Mouse (Mus musculus): ENCODE results near the gene Gm9903. TPM values are rescaled to one million over a fixed set of nuclear protein-coding genes. Genes with fewer than 3 reads are reported as not detected.

The Gm9903 gene
- polyA plus RNA-seq, 1 experiment from 2014 or later, result 0.83 TPM

DNA sequence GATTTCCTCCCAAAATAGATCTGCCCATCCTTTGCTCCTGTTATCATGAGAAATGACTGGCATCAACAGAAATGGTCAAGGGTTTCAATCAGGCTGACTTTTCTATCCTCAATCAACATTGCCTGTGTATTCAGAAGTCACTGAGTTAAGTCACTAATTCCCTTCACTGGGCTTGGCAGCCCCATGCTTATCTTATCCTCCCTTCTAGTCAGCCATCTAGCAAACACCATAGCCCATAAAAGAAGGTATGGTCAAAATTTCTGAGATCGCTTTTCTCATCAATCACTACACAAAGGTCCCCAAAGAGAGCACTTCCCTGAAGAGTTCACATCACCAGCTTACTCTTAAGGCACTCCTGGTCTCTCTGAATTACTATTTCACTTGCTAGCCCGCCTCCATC is 21.3 kb downstream of the Gm9903 start:
- Histone ChIP-seq H3K4me2 (peak overlapping the region; percentile 82), H3K36me3 (peaks cover 72% of the 10 kb centered on the region), H3K4me3 (peak overlapping the region; percentile 73), H3K9ac (peak overlapping the region; percentile 93), H3K9me3 (no peaks in the 10 kb centered on the region), H3K27ac (replicated peaks) (peak overlapping the region; percentile 96), H3K4me1 (peaks cover 44% of the 10 kb centered on the region), H3K27me3 (replicated peaks) (no peaks in the 10 kb centered on the region)
- ATAC-seq (ENCODE audit: extremely low read depth, insufficient number of reproducible peaks, low FRiP score, low TSS enrichment), result no peak
- WGBS, result 8% methylated on average over 2 of the region's 2 CpGs

GRCm38 (mm10) chr5:33651541-33651920 is 21.8 kb downstream of the Gm9903 start:
- peaks cover 67% of the 10 kb centered on the region for H3K36me3 ChIP-seq
- 0% methylated on average over 11 of the region's 11 CpGs for WGBS
- H3K4me3 ChIP-seq, result peak overlapping the region; percentile 73
- no peaks in the 10 kb centered on the region for H3K9me3 ChIP-seq
- no peaks in the 10 kb centered on the region for H3K27me3 ChIP-seq (replicated peaks)
- H3K9ac ChIP-seq, result peak overlapping the region; percentile 93
- H3K4me1 ChIP-seq, result peaks cover 49% of the 10 kb centered on the region
- peak overlapping the region; percentile 96 for H3K27ac ChIP-seq (replicated peaks)
- H3K4me2 ChIP-seq, result peak overlapping the region; percentile 82
- ATAC-seq (ENCODE audit: extremely low read depth, insufficient number of reproducible peaks, low FRiP score, low TSS enrichment), result no peak

DNA sequence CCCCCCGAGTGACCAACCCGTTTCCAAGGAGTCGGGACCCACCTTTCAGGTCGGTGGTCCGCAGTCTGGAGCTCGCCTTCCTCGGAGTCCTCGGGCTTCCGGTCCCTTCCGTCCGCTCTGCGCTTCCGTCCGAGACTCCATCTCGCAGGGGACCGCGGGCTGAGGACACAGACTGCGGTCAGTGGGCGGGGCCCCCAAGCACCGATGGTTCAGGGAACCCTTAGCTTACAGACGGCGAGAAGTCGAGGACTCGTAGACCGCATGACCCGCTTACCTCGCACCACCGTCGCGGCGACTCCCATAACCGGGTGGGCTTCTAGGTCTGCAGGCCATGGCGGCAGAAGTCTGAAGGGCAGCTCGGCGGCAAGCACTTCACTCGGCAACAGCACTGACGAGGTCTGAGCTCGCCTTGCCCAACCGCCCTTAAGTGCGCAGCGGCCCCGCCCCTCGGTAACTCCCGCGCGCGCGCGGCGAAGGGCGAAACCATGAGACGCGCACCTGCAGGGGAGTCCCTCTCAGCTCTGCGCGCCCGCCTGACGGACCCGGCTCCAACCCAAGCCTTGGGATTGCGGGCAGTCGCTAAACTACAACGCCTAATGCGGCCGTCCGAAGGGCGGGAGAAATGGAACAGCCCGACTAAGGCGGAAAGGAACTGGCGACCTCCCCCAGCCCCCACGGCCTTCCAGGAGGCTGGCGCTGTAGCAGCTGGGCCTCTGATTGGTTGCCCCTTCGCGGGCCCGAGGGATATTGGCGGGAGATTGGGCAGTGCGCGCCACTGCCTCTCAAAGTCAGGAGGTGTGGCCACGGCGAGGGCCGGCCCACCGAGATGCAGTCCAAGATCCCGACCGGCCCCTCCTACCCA is 22.4 kb downstream of the Gm9903 start, which contains the start of gene Slbp:
Gene Slbp (minus strand): TSS at position 654 of the 862 bp plus-strand sequence.
- Histone ChIP-seq H3K4me3 (peak within 1 kb of the TSS; percentile 73), H3K36me3 (peaks cover 61% of the 10 kb centered on the region), H3K27ac (replicated peaks) (peak within 1 kb of the TSS; percentile 96), H3K4me2 (peak within 1 kb of the TSS; percentile 82), H3K9me3 (no peaks in the 10 kb centered on the region), H3K4me1 (peaks cover 55% of the 10 kb centered on the region), H3K9ac (peak within 1 kb of the TSS; percentile 93), H3K27me3 (replicated peaks) (no peaks in the 10 kb centered on the region)
- under 1% methylated on average over 82 of the region's 82 CpGs for WGBS
- peak; percentile 94 for ATAC-seq (ENCODE audit: extremely low read depth, insufficient number of reproducible peaks, low FRiP score, low TSS enrichment)

DNA sequence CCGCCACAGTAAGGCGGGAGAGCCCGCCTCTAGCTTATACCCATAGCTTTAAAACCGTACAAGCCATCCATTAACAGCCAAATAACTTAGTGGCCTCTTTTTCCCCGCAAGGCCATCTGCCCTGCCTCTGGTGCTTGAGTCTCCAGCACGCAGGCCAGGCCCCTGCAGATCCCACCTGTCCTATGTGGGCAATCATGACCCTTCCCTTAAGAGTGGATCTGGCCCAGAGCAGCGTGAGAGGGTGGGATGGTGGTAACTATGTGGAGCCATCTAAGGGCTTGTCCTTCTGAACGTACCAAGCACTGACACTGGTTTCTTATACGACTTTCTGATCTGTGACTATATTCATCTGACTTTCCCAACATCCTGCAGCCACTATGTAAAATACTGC is 23.1 kb downstream of the Gm9903 start:
- peak overlapping the region; percentile 82 for H3K4me2 ChIP-seq
- H3K36me3 ChIP-seq, result peaks cover 55% of the 10 kb centered on the region
- peak overlapping the region; percentile 73 for H3K4me3 ChIP-seq
- H3K9ac ChIP-seq, result peak overlapping the region; percentile 82
- H3K27me3 ChIP-seq (replicated peaks), result no peaks in the 10 kb centered on the region
- H3K9me3 ChIP-seq, result no peaks in the 10 kb centered on the region
- peak overlapping the region; percentile 96 for H3K27ac ChIP-seq (replicated peaks)
- WGBS, result 4% methylated on average over 9 of the region's 9 CpGs
- peaks cover 56% of the 10 kb centered on the region for H3K4me1 ChIP-seq
- no peak for ATAC-seq (ENCODE audit: extremely low read depth, insufficient number of reproducible peaks, low FRiP score, low TSS enrichment)

DNA sequence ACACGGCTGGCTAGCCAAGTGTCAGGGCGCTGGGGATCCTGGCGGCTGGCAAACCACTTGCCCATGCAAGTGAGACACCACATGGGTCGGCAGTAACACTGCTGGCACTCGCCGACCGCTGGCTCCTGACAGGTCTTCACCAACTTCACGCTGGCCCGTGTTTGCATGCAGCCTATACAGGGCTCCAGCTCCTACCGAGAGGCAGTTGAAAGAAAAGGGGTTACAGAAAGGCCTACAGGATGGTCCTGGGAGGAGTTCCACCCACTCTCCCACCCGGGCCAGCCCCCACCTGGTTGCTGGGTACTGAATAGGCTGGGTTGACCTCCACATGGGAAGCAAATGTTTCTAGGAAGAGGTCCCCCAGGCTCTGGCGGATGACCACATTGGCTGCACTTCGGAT is 24.7 kb downstream of the Gm9903 start:
- Histone ChIP-seq H3K9me3 (no peaks in the 10 kb centered on the region), H3K4me1 (peaks cover 62% of the 10 kb centered on the region), H3K9ac (0 out of 2 replicates have a peak overlapping the region, but pooled peaks have one; percentile 11)

GRCm38 (mm10) chr5:33655251-33655840 is 25.6 kb downstream of the Gm9903 start:
- Histone ChIP-seq H3K9me3 (no peaks in the 10 kb centered on the region), H3K36me3 (peaks cover 33% of the 10 kb centered on the region), H3K27ac (replicated peaks) (no peak overlapping the region), H3K4me3 (no peak overlapping the region), H3K27me3 (replicated peaks) (no peaks in the 10 kb centered on the region), H3K9ac (peak overlapping the region; percentile 90; the same call in 1 of the 2 replicates), H3K4me1 (peaks cover 62% of the 10 kb centered on the region), H3K4me2 (no peak overlapping the region)
- ATAC-seq (ENCODE audit: extremely low read depth, insufficient number of reproducible peaks, low FRiP score, low TSS enrichment), result no peak
- 88% methylated on average over 10 of the region's 10 CpGs for WGBS

More for the DNA sequence above, 24.7 kb downstream of the Gm9903 start:
- Histone ChIP-seq H3K4me3 (no peak overlapping the region), H3K4me2 (no peak overlapping the region), H3K36me3 (peaks cover 38% of the 10 kb centered on the region), H3K27ac (replicated peaks) (no peak overlapping the region), H3K27me3 (replicated peaks) (no peaks in the 10 kb centered on the region)
- 92% methylated on average over 13 of the region's 13 CpGs for WGBS
- no peak for ATAC-seq (ENCODE audit: extremely low read depth, insufficient number of reproducible peaks, low FRiP score, low TSS enrichment)

GRCm38 (mm10) chr5:33656739-33657138 is 27.0 kb downstream of the Gm9903 start:
- H3K27ac ChIP-seq (replicated peaks), result peak overlapping the region; percentile 97
- 13% methylated on average over 1 of the region's 1 CpGs for WGBS
- H3K9ac ChIP-seq, result peak overlapping the region; percentile 90
- H3K4me3 ChIP-seq, result peak overlapping the region; percentile 75
- ATAC-seq (ENCODE audit: extremely low read depth, insufficient number of reproducible peaks, low FRiP score, low TSS enrichment), result no peak
- H3K27me3 ChIP-seq (replicated peaks), result no peaks in the 10 kb centered on the region
- peaks cover 55% of the 10 kb centered on the region for H3K4me1 ChIP-seq
- H3K9me3 ChIP-seq, result no peaks in the 10 kb centered on the region
- peak overlapping the region; percentile 98 for H3K4me2 ChIP-seq
- H3K36me3 ChIP-seq, result peaks cover 42% of the 10 kb centered on the region

DNA sequence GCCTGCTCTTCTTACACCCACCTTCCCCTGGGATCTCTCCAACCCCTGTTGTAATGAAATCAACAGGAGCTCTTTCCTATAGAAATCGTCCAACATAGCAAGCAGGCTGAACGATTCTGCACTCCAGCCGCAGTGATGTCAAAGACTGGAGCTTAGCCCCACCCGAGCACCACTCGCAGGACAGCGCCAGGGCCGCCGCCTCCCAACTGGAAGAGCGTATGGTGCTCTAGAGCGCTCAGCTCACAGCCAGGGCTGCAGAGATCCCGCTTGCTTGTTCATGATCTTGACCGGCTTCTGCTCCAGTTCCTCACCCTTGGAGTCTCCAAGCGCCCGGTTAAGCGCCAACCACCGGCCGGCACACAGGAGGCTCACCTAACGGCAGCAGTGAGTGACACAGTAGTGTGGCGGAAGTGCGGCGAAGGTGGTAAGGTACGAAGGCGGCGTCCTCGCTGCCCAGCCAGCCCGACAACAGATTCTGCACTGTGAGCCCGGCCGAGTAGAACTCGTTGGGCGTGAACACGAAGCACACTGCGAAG is 27.6 kb downstream of the Gm9903 start:
- Histone ChIP-seq H3K4me3 (peak overlapping the region; percentile 75), H3K9ac (peak overlapping the region; percentile 90), H3K9me3 (no peaks in the 10 kb centered on the region), H3K4me1 (peaks cover 55% of the 10 kb centered on the region), H3K4me2 (peak overlapping the region; percentile 98), H3K36me3 (peaks cover 47% of the 10 kb centered on the region), H3K27ac (replicated peaks) (peak overlapping the region; percentile 97), H3K27me3 (replicated peaks) (no peaks in the 10 kb centered on the region)
- WGBS, result under 1% methylated on average over 32 of the region's 32 CpGs
- 0 out of 2 replicates have a peak, but pooled peaks have one; percentile 3 for ATAC-seq (ENCODE audit: extremely low read depth, insufficient number of reproducible peaks, low FRiP score, low TSS enrichment)

- H3K4me3 ChIP-seq, result peak within 1 kb of the TSS; percentile 75
- peak within 1 kb of the TSS; percentile 98 for H3K4me2 ChIP-seq
- WGBS, result under 1% methylated on average over 60 of the region's 60 CpGs
- peaks cover 51% of the 10 kb centered on the region for H3K4me1 ChIP-seq
- no peaks in the 10 kb centered on the region for H3K9me3 ChIP-seq
- H3K27me3 ChIP-seq (replicated peaks), result no peaks in the 10 kb centered on the region
- ATAC-seq (ENCODE audit: extremely low read depth, insufficient number of reproducible peaks, low FRiP score, low TSS enrichment), result peak; percentile 92
- peaks cover 54% of the 10 kb centered on the region for H3K36me3 ChIP-seq
- H3K9ac ChIP-seq, result peak within 1 kb of the TSS; percentile 90
- H3K27ac ChIP-seq (replicated peaks), result peak within 1 kb of the TSS; percentile 97
These were observed 28.3 kb downstream of the Gm9903 start, which contains the start of the genes Tacc3 and Tmem129 for GRCm38 (mm10) chr5:33657787-33658663. Tacc3 (plus strand) TSS chr5:33658128. Tmem129 (minus strand) TSS chr5:33658416.

- Histone ChIP-seq H3K9me3 (no peaks in the 10 kb centered on the region), H3K27me3 (replicated peaks) (no peaks in the 10 kb centered on the region), H3K9ac (peak overlapping the region; percentile 88), H3K27ac (replicated peaks) (peak overlapping the region; percentile 97), H3K4me2 (peak overlapping the region; percentile 98), H3K4me3 (peak overlapping the region; percentile 75), H3K36me3 (peaks cover 55% of the 10 kb centered on the region), H3K4me1 (peaks cover 44% of the 10 kb centered on the region)
- under 1% methylated on average over 26 of the region's 26 CpGs for WGBS
- ATAC-seq (ENCODE audit: extremely low read depth, insufficient number of reproducible peaks, low FRiP score, low TSS enrichment), result no peak
These were observed 28.9 kb downstream of the Gm9903 start for GRCm38 (mm10) chr5:33658664-33659050.
